Mouse (Mus musculus): ENCODE results near the gene Gm49380.
A peak's percentile ranks its signal among the peaks of the same experiment; 100 is the strongest.

Gene Gm49380

GRCm38 (mm10) chr9:44017846-44018245 lies 95.5 kb downstream of the Gm49380 start:
- peak; percentile 70 for DNase-seq (ENCODE audit: low spot score)

Measured in T-cell, adult 2 months (primary cell).